Mouse (Mus musculus) embryonic facial prominence, embryonic 10.5 days (tissue): ENCODE data around the gene Dusp5. TPM values are rescaled to one million over a fixed set of nuclear protein-coding genes. Genes with fewer than 3 reads are reported as not detected.

Experiments
- DNase-seq: peaks from one replicate; pipeline ENCODE4 v3.0.0-alpha.2; 2017; ENCODE audit warnings: low spot score
- H3K27ac ChIP-seq: fragments of 300-500 bp; sonication (generic); replicated peaks from 2 replicates; pipeline ENCODE4 v1.5.1; 2016; ENCODE audit warnings: mild to moderate bottlenecking
- H3K27me3 ChIP-seq: fragments of 300-500 bp; sonication (generic); replicated peaks from 2 replicates; pipeline ENCODE4 v1.6.1; 2016; ENCODE audit warnings: low read depth, mild to moderate bottlenecking; ENCODE audit not compliant: poor library complexity, severe bottlenecking
- H3K36me3 ChIP-seq: fragments of 300-500 bp; sonication (generic); replicated peaks from 2 replicates; pipeline ENCODE4 v1.6.1; 2016; ENCODE audit warnings: mild to moderate bottlenecking, moderate library complexity
- H3K4me1 ChIP-seq: fragments of 300-500 bp; sonication (generic); 2 replicates; pipeline ENCODE4 v1.6.1; 2016
- H3K4me3 ChIP-seq: fragments of 300-500 bp; sonication (generic); 2 replicates; pipeline ENCODE4 v1.5.1; 2016; ENCODE audit warnings: mild to moderate bottlenecking, moderate library complexity
- H3K9me3 ChIP-seq: fragments of 300-500 bp; sonication (generic); 2 replicates; pipeline ENCODE4 v1.6.1; 2016; ENCODE audit warnings: mild to moderate bottlenecking
- WGBS: fragments of 180-500 bp; shearing (Covaris S2); methylation state at CpG from one replicate; pipeline ENCODE4 v1.1.7; 2016; 5-methylcytosine and 5-hydroxymethylcytosine counted together
- polyA plus RNA-seq: library from polyadenylated mRNA; unstranded; fragments of >200 nt; fragmentation: Nextera tagmentation; extraction: Ambion mirVana; gene quantifications from 2 replicates; pipeline ENCODE4 v1.2.1, GENCODE M21; 2016

The Dusp5 gene
- polyA plus RNA-seq, 1 experiment from 2014 or later, result 6.9 TPM

- 84% methylated on average over 5 of the region's 5 CpGs for WGBS
- H3K27ac ChIP-seq, result 0 out of 2 replicates have a peak overlapping the region, but pooled peaks have one; percentile 5
- no peaks in the 10 kb centered on the region; the same call in 1 of the 2 replicates for H3K27me3 ChIP-seq
- H3K36me3 ChIP-seq, result no peaks in the 10 kb centered on the region
- no peak overlapping the region for H3K4me3 ChIP-seq
- DNase-seq, result no peak
- peaks cover 25% of the 10 kb centered on the region for H3K4me1 ChIP-seq
- H3K9me3 ChIP-seq, result no peaks in the 10 kb centered on the region
Observed at GRCm38 (mm10) chr19:53554981-53555616, 26.2 kb downstream of the Dusp5 start.

GRCm38 (mm10) chr19:53556841-53557240 is 27.9 kb downstream of the Dusp5 start:
- Histone ChIP-seq H3K4me1 (peaks cover 25% of the 10 kb centered on the region), H3K4me3 (peak overlapping the region; percentile 38), H3K36me3 (no peaks in the 10 kb centered on the region), H3K27ac (no peak overlapping the region), H3K27me3 (no peaks in the 10 kb centered on the region; the same call in 1 of the 2 replicates), H3K9me3 (no peaks in the 10 kb centered on the region)
- DNase-seq, result no peak
- WGBS, result 26% methylated on average over 6 of the region's 6 CpGs

GRCm38 (mm10) chr19:53557267-53557936 is 28.5 kb downstream of the Dusp5 start:
- Histone ChIP-seq H3K4me1 (peaks cover 20% of the 10 kb centered on the region), H3K27me3 (no peaks in the 10 kb centered on the region; the same call in 1 of the 2 replicates), H3K27ac (peak overlapping the region; percentile 57), H3K4me3 (peak overlapping the region; percentile 38), H3K9me3 (no peaks in the 10 kb centered on the region), H3K36me3 (no peaks in the 10 kb centered on the region)
- peak; percentile 28 for DNase-seq
- 30% methylated on average over 20 of the region's 20 CpGs for WGBS

- Histone ChIP-seq H3K4me3 (no peak overlapping the region), H3K9me3 (no peaks in the 10 kb centered on the region), H3K36me3 (no peaks in the 10 kb centered on the region), H3K27ac (no peak overlapping the region), H3K4me1 (peaks cover 15% of the 10 kb centered on the region), H3K27me3 (no peaks in the 10 kb centered on the region; the same call in 1 of the 2 replicates)
- 81% methylated on average over 3 of the region's 3 CpGs for WGBS
- no peak for DNase-seq
Observed at GRCm38 (mm10) chr19:53560436-53560835, 31.5 kb downstream of the Dusp5 start.

- Histone ChIP-seq H3K27ac (no peak overlapping the region), H3K36me3 (no peaks in the 10 kb centered on the region), H3K27me3 (no peaks in the 10 kb centered on the region), H3K4me1 (peaks cover 4% of the 10 kb centered on the region), H3K4me3 (no peak overlapping the region), H3K9me3 (no peaks in the 10 kb centered on the region; the same call in 1 of the 2 replicates)
- no peak for DNase-seq
- 54% methylated on average over 4 of the region's 4 CpGs for WGBS
Observed at GRCm38 (mm10) chr19:53564174-53564573, 35.3 kb downstream of the Dusp5 start.

- Histone ChIP-seq H3K9me3 (no peaks in the 10 kb centered on the region; the same call in 1 of the 2 replicates), H3K27ac (no peak overlapping the region), H3K36me3 (no peaks in the 10 kb centered on the region), H3K4me3 (no peak overlapping the region), H3K4me1 (peaks cover 4% of the 10 kb centered on the region), H3K27me3 (no peaks in the 10 kb centered on the region)
- no peak for DNase-seq
- 93% methylated on average over 14 of the region's 14 CpGs for WGBS
Observed at GRCm38 (mm10) chr19:53565565-53566277, 36.8 kb downstream of the Dusp5 start.

GRCm38 (mm10) chr19:53567864-53568263 is 39.0 kb downstream of the Dusp5 start:
- WGBS, result 28% methylated on average over 11 of the region's 11 CpGs
- no peak overlapping the region for H3K4me3 ChIP-seq
- no peaks in the 10 kb centered on the region; the same call in 1 of the 2 replicates for H3K9me3 ChIP-seq
- no peaks in the 10 kb centered on the region for H3K27me3 ChIP-seq
- no peak overlapping the region for H3K27ac ChIP-seq
- DNase-seq, result peak; percentile 27
- peaks cover 8% of the 10 kb centered on the region for H3K4me1 ChIP-seq
- H3K36me3 ChIP-seq, result no peaks in the 10 kb centered on the region

- H3K27ac ChIP-seq, result no peak overlapping the region
- DNase-seq, result no peak
Observed at GRCm38 (mm10) chr19:53568553-53568952, 39.6 kb downstream of the Dusp5 start.

GRCm38 (mm10) chr19:53571056-53571455 is 42.1 kb downstream of the Dusp5 start:
- DNase-seq, result peak; percentile 1
- WGBS, result 87% methylated on average over 4 of the region's 4 CpGs
- Histone ChIP-seq H3K36me3 (no peaks in the 10 kb centered on the region), H3K4me3 (no peak overlapping the region), H3K27me3 (no peaks in the 10 kb centered on the region), H3K4me1 (peaks cover 10% of the 10 kb centered on the region), H3K27ac (no peak overlapping the region), H3K9me3 (no peaks in the 10 kb centered on the region; the same call in 1 of the 2 replicates)

More at GRCm38 (mm10) chr19:53568553-53568952, 39.6 kb downstream of the Dusp5 start:
- H3K36me3 ChIP-seq, result no peaks in the 10 kb centered on the region
- no peaks in the 10 kb centered on the region for H3K27me3 ChIP-seq
- H3K4me1 ChIP-seq, result peaks cover 8% of the 10 kb centered on the region
- WGBS, result 71% methylated on average over 3 of the region's 3 CpGs
- H3K9me3 ChIP-seq, result no peaks in the 10 kb centered on the region; the same call in 1 of the 2 replicates
- H3K4me3 ChIP-seq, result no peak overlapping the region

- 83% methylated on average over 18 of the region's 18 CpGs for WGBS
- Histone ChIP-seq H3K27ac (no peak overlapping the region), H3K4me3 (no peak overlapping the region), H3K9me3 (no peaks in the 10 kb centered on the region; the same call in 1 of the 2 replicates), H3K36me3 (no peaks in the 10 kb centered on the region), H3K4me1 (peaks cover 10% of the 10 kb centered on the region), H3K27me3 (no peaks in the 10 kb centered on the region)
- DNase-seq, result peak; percentile 7
Observed at GRCm38 (mm10) chr19:53571501-53572428, 42.9 kb downstream of the Dusp5 start.

- Histone ChIP-seq H3K27me3 (no peaks in the 10 kb centered on the region), H3K36me3 (no peaks in the 10 kb centered on the region), H3K4me1 (peaks cover 13% of the 10 kb centered on the region), H3K4me3 (no peak overlapping the region), H3K27ac (no peak overlapping the region), H3K9me3 (no peaks in the 10 kb centered on the region)
- peak; percentile 3 for DNase-seq
- WGBS, result 88% methylated on average over 12 of the region's 12 CpGs
Observed at GRCm38 (mm10) chr19:53572607-53573006, 43.7 kb downstream of the Dusp5 start.

- WGBS, result 90% methylated on average over 3 of the region's 3 CpGs
- DNase-seq, result peak; percentile 5
- H3K27ac ChIP-seq, result no peak overlapping the region
- H3K9me3 ChIP-seq, result no peaks in the 10 kb centered on the region
- H3K36me3 ChIP-seq, result no peaks in the 10 kb centered on the region
- H3K27me3 ChIP-seq, result no peaks in the 10 kb centered on the region
- peaks cover 13% of the 10 kb centered on the region for H3K4me1 ChIP-seq
- H3K4me3 ChIP-seq, result no peak overlapping the region
Observed at GRCm38 (mm10) chr19:53573151-53573550, 44.2 kb downstream of the Dusp5 start.
